In the genomic region with DNA sequence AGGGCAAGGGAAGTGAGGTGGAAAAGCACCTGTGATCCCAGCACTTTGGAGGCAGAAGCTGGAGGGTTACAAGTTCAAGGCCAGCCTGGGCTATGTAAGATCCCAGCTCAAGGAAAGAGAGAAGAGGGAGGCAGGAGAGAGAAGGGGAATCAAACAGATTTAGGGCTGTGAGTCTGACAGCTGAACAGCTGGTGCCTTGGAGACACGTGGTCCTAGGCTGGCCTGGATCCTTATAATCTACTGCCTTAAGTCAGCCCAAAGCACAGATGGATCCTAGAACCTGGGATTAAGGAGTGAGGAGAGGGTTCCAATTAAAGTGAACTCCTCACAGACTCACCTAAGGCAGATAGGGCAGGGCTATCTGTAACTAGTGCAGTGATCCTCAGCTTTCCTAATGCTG, we compare ENCODE assay signal across 17 mouse cellular contexts.
"Had no signal": no experiment of that assay in that cellular context is flagged by ENCODE, and none has a peak within 500 bp of the region (broad histone marks: within the 10 kb centered on the region; RNA-seq: fewer than 3 reads in every experiment).

No protein-coding gene starts in this region.

- H3K4me2 ChIP-seq: liver, embryonic 13.5 days; midbrain, embryonic 12.5 days; neural tube, embryonic 13.5 days had no signal

- H3K9me3 ChIP-seq: liver, embryonic 13.5 days; midbrain, embryonic 12.5 days; neural tube, embryonic 13.5 days had no signal

- H3K9ac ChIP-seq: liver, embryonic 13.5 days; midbrain, embryonic 12.5 days; neural tube, embryonic 13.5 days had no signal

- H3K27ac ChIP-seq: liver, embryonic 13.5 days; midbrain, embryonic 12.5 days; stomach, postnatal 0 days had no signal

- H3K27me3 ChIP-seq: liver, embryonic 13.5 days; midbrain, embryonic 12.5 days; neural tube, embryonic 13.5 days had no signal

- ATAC-seq: midbrain, embryonic 16.5 days had no signal

- DNase-seq: kidney, adult 18-20 months; kidney, adult 9 months; kidney, postnatal 14 days; kidney, postnatal 4 days; liver, embryonic 13.5 days; lung, adult 2 months; lung, postnatal 14 days; lung, postnatal 4 days; right cerebral cortex, postnatal 25 days; thymus, adult 2 months; thymus, postnatal 14 days; thymus, postnatal 4 days had no signal

- H3K36me3 ChIP-seq: liver, embryonic 13.5 days; midbrain, embryonic 12.5 days; neural tube, embryonic 13.5 days had no signal

- H3K4me3 ChIP-seq: liver, embryonic 13.5 days; midbrain, embryonic 12.5 days; myocyte; neural tube, embryonic 13.5 days had no signal

- H3K4me1 ChIP-seq: liver, embryonic 13.5 days had no signal
